Mouse (Mus musculus) Muller cell, postnatal 12 days (primary cell): ENCODE data around the gene Fn3krp.

ENCODE experiments used
- DNase-seq: peaks from one replicate; pipeline ENCODE4 v3.0.0-alpha.2; 2015; ENCODE audit errors: inconsistent ontology term

The Fn3krp gene

GRCm38 (mm10) chr11:121442076-121442475, 20.9 kb downstream of the Fn3krp start:
- no peak for DNase-seq

DNA sequence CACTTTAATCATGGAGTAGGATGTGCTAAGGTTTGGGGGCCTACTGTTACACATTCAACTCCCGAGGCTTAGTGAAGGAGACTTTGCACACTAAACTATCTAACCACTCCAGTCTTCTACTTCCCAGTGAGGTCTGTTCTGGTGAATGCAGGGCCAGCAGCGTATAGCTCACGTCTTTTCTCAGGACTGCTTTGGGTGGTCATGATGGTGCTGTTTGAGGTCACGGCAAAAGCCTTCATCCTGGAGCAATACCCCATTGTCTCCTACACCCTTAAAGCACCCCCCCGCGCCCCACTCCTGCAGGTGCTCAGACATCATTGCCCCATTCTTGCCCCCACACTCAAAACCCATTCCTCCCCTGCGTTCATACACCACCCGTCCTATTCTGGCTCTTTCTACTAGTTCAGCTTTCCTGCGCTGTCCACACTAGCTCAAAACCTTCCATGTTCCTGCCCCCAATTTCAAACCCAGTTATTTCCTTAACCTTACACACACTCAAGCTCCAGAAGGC, 30.1 kb downstream of the Fn3krp start:
- DNase-seq, result no peak

DNA sequence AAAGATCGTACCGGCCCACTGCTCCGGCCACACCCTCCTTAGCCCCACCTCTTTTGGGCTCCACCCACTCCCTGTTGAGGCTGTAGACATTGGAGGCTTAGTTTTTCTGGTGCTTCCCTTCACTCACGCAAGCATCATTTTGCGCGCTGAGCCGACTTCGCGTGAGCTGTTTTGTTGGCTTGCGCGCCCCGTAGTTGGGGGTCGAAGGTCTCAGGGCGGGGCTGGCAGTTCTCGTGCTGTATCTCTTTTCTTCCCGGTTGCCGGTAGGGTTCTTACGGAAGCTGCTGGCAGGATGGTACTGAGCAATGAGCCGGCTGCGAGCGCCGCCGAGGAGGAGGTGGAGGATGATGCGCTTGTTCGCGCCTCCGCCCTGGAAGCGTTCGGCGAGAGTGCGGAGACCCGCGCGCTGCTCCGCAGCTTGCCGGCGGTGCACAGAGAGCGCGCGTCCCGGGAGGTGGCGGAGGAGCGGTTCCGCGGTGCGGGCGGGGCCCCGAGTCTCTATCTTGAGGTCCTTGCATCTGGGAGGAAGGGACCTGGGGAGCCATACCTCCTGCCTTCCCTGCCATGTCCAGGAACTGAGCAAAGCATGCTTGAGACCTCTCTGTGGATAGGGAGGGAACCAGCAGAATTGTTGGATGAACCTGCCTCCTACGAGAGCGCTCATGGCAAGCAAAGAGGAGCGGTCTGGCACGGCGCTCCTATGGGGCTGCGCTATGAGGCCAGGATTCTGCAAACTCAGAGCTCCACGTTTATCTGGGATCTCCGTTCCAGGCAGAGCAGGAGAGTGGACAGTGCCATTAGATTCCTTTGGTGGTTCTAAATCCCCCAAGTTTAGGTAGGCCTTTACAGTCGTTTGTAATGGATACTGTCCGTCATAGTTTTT, 30.8 kb downstream of the Fn3krp start, which contains the start of gene Tbcd:
Gene Tbcd (plus strand): TSS at position 197 of the 883 bp plus-strand sequence.
- peak; percentile 93 for DNase-seq

DNA sequence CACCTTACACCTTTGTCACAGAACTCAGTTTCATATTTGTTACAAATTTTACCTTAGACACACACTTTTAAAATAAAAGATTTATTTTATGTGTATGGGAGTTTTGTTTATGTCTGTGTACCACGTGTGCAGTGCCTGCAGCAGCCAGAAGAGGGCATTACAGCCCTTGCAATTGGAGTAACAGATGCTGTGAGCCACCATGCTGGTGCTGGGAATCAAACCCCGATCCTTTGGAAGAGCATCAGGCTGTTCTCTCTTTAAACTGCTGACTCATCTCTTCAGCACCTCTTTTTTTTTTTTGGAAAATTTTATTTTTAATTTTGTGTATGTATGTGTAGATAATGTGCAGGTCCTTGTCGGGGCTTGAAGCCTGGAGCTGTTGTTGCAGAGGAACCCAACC, 36.7 kb downstream of the Fn3krp start:
- no peak for DNase-seq

DNA sequence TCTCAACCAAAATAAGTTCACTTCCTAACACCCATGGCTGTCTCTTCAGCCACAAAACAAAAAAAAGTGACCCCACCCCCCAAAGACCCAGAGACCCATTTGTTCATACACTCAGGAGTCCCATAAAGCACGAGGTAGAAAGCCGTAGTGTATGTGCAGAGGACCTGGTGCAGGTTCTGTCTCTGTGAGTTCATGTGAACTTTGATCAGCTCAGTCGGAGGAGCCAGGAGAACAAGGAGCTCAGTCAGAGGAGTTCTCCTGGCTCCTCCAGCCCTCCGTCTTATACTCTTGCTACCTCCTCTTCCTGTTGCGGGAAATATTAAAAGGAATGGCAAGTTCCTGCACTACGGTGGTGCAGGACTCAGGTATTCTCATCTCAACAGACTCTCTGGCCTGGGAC, 46.2 kb downstream of the Fn3krp start:
- no peak for DNase-seq

DNA sequence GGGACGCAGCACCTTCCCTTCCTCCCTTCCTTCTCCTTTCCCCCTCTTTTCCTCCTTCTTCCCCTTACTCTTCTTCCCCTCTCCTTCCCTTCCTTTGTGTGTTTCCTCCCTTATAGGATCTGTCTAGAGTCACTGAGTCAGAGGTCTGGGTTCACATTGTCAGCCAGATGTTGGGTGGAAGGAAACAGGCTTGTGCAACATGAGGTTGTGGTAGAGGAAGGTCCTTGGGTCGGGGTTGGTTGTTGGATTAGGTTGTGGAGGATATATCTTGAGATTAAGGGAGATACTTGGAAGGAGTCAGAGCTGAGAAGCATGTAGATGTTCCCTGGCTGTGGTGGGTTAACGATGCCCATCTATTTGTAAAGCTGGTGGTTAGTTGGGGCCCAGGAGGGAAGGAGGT, 53.6 kb downstream of the Fn3krp start:
- DNase-seq, result no peak

DNA sequence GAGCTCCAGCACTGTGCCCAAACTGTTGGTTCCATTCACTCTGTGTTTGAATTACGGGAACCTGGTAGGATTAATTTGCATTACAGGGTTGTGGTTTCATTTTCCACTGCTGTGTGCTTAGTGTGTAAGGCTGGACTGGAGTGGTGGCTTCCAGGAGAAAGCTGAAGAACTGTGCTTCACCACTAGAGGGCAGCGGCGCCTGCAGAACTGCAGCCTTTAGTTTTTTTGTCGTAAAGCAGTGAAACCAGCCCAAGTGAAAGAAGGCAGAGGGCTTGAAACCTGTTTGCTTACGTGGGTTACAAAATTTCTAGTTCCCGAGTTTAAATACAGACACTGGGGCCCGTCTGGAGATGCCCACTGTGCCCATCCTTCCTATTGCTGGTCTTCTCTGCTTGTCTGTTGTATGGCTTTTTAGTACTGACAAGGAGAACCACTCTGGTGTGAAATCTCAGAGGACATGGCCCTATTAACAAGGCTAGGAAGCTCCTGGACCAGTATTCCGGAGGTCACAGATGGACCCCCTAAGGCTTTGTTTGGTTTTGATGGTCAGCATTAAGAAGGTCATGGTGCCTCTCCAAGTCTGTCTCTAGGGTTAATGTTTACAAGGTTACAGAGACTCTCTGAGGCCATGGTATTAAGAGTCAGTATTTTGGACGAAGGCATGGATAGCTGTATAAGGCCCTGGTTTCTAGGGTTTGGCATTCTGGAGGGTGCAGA, 54.7 kb downstream of the Fn3krp start:
- DNase-seq, result peak; percentile 62

DNA sequence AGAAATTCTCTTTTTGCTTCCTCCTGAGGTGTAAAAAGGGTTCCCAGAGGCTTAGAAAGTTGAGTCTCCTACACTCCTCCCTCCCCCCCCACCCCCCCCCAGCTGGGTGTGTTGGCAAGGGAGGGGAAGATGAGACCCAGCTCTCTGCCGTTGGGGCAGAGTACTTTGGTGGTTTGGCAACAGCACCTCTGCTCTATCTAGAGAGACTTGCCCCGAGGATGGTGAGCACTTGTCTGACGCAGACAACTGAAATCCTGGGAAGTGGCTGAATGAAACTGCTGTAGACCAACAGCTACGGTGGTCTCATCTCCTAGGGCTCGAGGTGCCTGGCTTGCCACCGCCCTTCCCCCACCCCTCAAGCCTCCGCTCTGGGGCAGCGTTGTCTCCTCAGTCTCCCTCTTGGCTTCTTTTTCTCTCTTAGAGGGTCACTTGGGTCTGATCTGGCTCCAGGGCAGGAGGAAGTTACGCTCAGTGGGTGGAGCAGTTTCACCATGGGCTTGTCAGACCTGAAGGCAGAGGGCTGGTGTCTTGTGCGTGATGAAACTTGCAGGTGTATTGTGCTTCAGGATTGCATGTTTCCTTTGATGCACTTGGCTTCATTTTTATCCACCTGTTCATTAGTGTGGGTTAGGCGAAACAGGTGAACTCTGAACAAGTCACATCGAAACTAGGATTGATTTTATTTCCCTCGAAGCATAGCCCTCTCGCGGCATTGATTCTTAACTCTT, 58.4 kb downstream of the Fn3krp start:
- no peak for DNase-seq
